Mouse (Mus musculus): ENCODE data around the gene Tubgcp3. TPM values are rescaled to one million over a fixed set of nuclear protein-coding genes. Genes with fewer than 3 reads are reported as not detected.
"Not testable (repeated sequence)": the region's sequence is repeated elsewhere in the genome, so short reads cannot be mapped to it uniquely, and the experiment has no call there.

Gene Tubgcp3
- total RNA-seq (2014; fragmentation: Nextera tagmentation): 74.5 and 98.6 TPM in 2 replicates
- total RNA-seq (2017): 42.4 and 59.8 TPM in 2 replicates

GRCm38 (mm10) chr8:12672056-12672881 lies at the start of gene Tubgcp3:
Gene Tubgcp3, minus strand, starts transcription at chr8:12672248.
- peak; percentile 79 for ATAC-seq (replicated peaks; ENCODE audit: low FRiP score, low TSS enrichment, poor library complexity, severe bottlenecking)

DNA sequence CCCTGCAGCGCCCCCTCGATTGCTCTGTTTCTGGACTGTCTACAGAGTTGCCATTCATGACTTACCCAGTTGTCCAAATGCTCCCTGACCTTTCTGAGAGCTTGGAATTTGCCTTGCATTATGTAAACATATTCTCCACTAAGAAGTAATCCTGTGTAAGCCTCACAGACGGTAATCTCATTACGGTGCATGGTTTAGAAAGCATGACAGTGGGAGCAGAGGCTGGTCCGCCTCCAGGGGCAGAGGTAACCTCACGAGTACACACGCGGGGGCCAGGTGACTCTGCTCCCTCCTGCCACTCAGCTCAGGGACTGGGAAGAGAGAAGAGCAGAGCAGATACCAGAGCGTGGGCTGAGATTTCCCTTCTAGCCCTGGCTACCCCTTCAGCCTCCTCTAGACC lies 47.0 kb upstream of the Tubgcp3 start:
- ATAC-seq (replicated peaks; ENCODE audit: low FRiP score, low TSS enrichment, poor library complexity, severe bottlenecking): no peak

DNA sequence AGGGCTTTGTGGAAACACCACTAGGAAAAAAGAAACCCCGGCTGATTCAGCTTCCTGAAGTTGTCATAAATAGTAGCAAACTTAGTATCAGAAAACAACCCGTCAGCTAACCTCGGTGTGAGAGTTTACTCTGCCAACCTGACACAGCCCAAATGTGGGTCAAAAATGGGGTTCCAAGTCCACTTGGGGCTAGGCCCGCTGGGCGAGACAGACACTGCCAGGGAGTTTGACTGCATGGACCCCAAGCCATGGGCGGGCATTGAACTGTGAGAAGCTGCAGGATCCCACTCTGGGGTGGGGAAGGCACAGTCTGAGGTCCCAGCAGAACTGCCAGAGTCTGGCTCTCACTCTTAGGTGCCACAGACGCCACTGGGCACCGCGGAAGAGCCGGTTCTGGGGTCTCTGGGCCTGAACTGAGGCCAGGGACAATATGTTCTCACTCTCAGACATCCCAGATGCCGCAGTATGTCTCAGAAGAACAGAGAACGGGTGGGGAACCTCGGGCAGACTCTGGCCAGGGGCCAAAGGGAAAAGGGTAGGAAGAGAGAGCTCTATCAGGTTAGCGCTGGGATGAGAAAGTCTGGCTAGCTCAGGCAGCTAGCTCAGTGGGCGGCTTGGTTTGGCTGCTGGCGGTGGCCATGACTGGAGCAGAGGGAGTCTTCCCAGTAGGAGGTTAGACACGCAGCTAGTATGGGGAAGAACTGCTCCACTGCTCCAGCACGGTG lies 44.0 kb upstream of the Tubgcp3 start:
- no peak for ATAC-seq (replicated peaks; ENCODE audit: low FRiP score, low TSS enrichment, poor library complexity, severe bottlenecking)

- ATAC-seq (replicated peaks; ENCODE audit: low FRiP score, low TSS enrichment, poor library complexity, severe bottlenecking): no peak
These were observed 39.6 kb upstream of the Tubgcp3 start for GRCm38 (mm10) chr8:12711623-12712022.

DNA sequence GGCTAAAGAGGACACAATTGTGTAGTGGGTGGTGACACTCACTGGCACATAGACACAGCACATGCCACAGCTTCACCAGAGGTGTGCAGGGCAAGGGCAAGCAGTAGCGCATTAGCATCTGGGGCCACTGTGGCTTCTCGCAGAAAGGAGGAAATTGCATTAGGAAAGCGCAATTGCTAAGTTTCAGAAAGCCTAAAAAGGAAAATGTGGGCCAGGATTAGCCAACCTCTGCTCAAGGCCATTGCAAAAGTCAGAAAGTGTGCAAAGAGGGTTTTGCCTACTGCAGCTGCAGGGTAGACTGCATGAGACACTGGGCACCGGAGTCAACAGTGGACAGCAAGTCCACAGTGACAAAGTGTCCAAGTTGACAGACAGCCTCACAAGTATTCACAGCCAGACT lies 31.5 kb upstream of the Tubgcp3 start:
- ATAC-seq (replicated peaks; ENCODE audit: low FRiP score, low TSS enrichment, poor library complexity, severe bottlenecking): no peak

GRCm38 (mm10) chr8:12702290-12702689 lies 30.2 kb upstream of the Tubgcp3 start:
- no peak for ATAC-seq (replicated peaks; ENCODE audit: low FRiP score, low TSS enrichment, poor library complexity, severe bottlenecking)

- ATAC-seq (replicated peaks; ENCODE audit: low FRiP score, low TSS enrichment, poor library complexity, severe bottlenecking): no peak
These were observed 26.7 kb upstream of the Tubgcp3 start for GRCm38 (mm10) chr8:12698660-12699277.

DNA sequence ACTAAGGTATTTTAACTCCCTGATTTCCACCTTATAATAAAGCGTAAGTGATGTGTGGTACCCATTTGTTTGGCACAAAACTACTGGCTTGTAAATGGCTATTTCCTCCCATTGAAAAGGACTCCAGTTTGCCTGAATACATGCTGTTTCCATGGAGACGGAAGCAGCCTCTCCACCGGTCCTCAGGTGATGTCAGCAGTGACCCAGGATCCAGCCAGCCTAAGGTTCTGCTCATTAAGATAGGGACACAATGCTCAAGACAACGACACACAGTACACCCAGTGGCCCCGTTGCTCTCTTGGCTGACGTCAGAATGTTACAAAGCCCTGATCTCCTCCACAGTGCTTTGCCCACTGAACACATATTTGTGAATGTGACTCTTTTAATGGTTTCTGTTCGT lies 16.8 kb upstream of the Tubgcp3 start:
- no peak for ATAC-seq (replicated peaks; ENCODE audit: low FRiP score, low TSS enrichment, poor library complexity, severe bottlenecking)

- peak; percentile 94 for ATAC-seq (replicated peaks; ENCODE audit: low FRiP score, low TSS enrichment, poor library complexity, severe bottlenecking)
These were observed 5.5 kb upstream of the Tubgcp3 start for GRCm38 (mm10) chr8:12677529-12677928.

- peak; percentile 31 for ATAC-seq (replicated peaks; ENCODE audit: low FRiP score, low TSS enrichment, poor library complexity, severe bottlenecking)
These were observed 484 bp downstream of the Tubgcp3 start for GRCm38 (mm10) chr8:12671473-12672055.

DNA sequence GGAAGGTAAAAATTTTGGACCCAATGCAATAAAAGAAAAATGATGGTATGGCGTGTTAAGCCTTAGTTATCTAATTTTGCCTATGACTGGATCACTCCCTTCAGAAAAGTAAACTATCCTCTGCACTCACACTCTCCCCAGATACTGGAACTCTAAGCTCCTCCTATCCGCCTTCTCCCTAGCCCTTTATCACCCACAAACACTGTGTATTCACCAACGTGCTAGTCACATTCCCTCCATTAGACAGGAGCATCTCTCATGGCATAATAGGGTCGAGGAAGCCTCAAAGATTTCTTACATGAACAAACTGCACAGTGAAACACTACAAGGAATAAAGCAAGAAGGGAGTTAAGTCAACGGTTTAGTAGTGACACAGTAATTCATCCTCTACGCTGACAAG lies 1.1 kb downstream of the Tubgcp3 start:
- peak; percentile 85 for ATAC-seq (replicated peaks; ENCODE audit: low FRiP score, low TSS enrichment, poor library complexity, severe bottlenecking)

GRCm38 (mm10) chr8:12668832-12669231 lies 3.2 kb downstream of the Tubgcp3 start:
- no peak for ATAC-seq (replicated peaks; ENCODE audit: low FRiP score, low TSS enrichment, poor library complexity, severe bottlenecking)

DNA sequence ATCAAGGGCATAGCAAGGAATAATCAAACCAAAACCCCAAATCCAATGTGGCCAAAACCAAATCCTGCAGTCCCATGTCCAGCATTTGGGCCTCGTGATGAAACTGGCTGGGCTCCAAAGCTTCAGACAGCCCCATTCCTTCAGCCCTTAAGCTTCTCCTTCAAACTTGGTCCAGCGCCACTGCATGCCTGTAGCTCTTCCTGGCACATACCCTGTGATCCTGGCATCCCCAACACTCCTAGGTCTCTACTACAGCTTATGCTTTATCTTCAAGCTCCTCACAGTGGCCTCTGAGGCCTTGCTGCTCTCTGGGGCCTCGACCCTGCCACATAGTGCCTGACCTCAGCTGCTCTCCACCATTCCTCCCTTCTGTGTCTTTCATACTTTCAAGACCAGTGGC lies 5.5 kb downstream of the Tubgcp3 start:
- not testable (repeated sequence) for ATAC-seq (replicated peaks; ENCODE audit: low FRiP score, low TSS enrichment, poor library complexity, severe bottlenecking)

DNA sequence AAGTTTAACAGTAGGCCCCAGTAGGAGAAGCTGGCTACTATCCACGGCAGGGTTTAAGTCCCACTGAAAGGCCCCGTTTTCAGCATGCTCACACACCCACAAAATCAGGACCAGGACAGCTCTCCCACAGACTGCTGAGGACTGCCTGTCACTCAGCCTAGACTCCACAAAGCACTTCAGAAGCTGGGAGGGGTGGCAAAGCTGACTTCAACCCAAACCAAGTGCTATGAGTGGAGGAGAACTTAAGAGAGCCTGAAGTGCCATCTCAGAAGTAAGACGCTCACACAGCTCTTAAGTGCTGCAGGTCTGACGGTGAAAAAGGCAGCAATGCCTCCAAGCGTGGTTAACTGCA lies 9.0 kb downstream of the Tubgcp3 start:
- no peak for ATAC-seq (replicated peaks; ENCODE audit: low FRiP score, low TSS enrichment, poor library complexity, severe bottlenecking)

- no peak for ATAC-seq (replicated peaks; ENCODE audit: low FRiP score, low TSS enrichment, poor library complexity, severe bottlenecking)
These were observed 9.5 kb downstream of the Tubgcp3 start for GRCm38 (mm10) chr8:12662375-12663104.

GRCm38 (mm10) chr8:12657411-12657810 lies 14.6 kb downstream of the Tubgcp3 start:
- ATAC-seq (replicated peaks; ENCODE audit: low FRiP score, low TSS enrichment, poor library complexity, severe bottlenecking): no peak

DNA sequence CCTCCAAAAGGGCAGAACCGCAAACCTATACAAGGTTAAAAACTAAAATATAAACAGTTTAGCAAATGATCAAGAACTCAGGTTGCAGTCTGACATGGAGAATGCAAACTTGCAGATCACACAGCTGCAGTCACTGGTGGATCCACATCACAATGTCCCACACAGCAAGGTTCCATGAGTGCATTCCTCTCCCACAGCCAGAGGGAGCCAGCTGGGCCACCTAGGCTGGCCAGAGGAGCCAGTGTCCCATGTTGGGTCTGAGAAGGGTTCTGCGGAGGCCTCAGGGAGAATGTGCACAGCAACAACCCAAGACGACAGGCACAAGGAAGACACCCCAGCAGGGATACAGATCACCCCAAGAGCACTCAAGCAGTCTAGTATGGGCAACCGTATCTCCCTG lies 20.8 kb downstream of the Tubgcp3 start:
- no peak for ATAC-seq (replicated peaks; ENCODE audit: low FRiP score, low TSS enrichment, poor library complexity, severe bottlenecking)

DNA sequence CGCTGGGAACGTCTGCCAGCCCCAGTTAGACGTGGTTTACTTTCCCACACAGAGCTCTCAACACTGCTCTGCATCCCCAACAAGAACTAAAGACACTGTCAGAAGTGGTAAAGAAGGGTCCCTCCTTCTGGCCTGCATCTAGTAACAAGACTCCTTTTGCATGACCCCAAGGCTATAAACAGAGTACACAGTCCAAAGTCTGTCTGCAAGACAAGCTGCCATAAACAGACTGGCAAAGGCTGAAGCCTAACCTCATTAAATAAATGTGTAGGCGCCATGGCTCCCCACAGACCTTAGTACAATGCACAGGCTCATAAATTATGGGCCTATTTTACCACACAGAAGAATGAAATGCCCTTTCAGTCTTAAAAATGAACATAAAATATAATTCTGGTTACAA lies 21.6 kb downstream of the Tubgcp3 start:
- ATAC-seq (replicated peaks; ENCODE audit: low FRiP score, low TSS enrichment, poor library complexity, severe bottlenecking): no peak

DNA sequence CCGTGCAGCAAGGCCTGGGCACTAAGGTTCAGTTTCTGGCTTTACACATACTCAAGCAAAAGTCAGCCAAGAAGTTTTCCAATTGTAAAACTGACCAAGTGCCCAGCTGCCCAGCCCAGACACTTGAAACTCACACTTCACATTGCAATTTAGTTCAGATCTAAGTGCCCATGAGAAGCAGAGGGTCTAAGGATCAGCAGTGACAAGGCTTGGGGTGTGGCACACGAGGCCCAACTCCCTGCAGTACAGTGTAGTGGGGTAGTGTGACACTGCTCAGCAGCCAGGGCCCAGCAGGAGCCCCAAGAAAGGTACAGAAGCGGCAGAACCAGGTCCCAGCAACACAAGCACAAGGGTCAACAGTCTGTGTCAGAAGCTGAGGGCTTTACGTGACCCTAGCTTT lies 23.1 kb downstream of the Tubgcp3 start:
- no peak for ATAC-seq (replicated peaks; ENCODE audit: low FRiP score, low TSS enrichment, poor library complexity, severe bottlenecking)
